Mouse (Mus musculus): Measurements from ENCODE around the gene Crip3. TPM values are rescaled to one million over a fixed set of nuclear protein-coding genes. Genes with fewer than 3 reads are reported as not detected.
A peak's percentile ranks its signal among the peaks of the same experiment; 100 is the strongest.

Gene Crip3
- polyA plus RNA-seq, 1 experiment from 2014 or later, result 37.5 TPM

DNA sequence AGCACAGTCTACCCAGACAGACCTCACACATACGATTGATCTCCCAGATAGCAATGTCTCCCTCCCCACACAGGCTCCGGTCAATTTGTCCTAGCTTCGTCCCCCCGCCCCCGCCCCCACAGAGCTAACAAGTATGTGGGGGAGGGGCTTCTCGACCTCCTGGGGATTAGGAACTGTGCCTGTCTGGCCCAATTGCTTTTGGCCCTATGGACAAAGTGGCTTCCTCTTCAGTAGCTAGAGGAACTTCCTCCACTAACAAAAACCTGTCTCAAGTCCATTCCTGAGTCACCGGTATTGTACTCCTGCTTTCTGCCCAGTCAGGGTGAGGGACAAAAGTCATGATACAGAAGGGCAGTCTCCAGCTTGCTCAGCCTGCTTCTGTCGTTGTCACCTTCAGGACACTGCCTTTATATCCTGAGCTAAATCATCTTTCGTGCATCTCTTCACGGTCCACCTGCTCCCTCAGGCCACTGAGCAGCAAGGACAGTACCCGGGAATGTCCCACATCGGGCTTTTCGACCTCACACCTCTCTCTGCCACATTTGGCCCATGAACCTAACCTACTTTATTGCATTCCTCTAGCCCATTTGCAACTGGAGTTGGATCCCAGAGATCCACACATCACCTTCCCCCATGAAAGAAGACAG is 24.7 kb downstream of the Crip3 start:
- Histone ChIP-seq H3K36me3 (ENCODE audit: control insufficient read depth, insufficient read depth) (no peaks in the 10 kb centered on the region), H3K9ac (ENCODE audit: low read length) (no peak overlapping the region), H3K4me2 (ENCODE audit: low read depth, low read length) (no peak overlapping the region), H3K27ac (ENCODE audit: low read length) (no peak overlapping the region), H3K9me3 (replicated peaks; ENCODE audit: control insufficient read depth, low read length) (no peaks in the 10 kb centered on the region), H3K27me3 (ENCODE audit: control insufficient read depth, insufficient read depth, low read length) (peaks cover 42% of the 10 kb centered on the region), H3K4me3 (ENCODE audit: low read length) (no peak overlapping the region), H3K4me1 (ENCODE audit: control insufficient read depth, insufficient read depth, low read length) (peaks cover 23% of the 10 kb centered on the region)
- ATAC-seq (replicated peaks; ENCODE audit: extremely low read depth, insufficient read depth, low FRiP score), result no peak
- 17% methylated on average over 13 of the region's 13 CpGs for WGBS

- 3% methylated on average over 26 of the region's 26 CpGs for WGBS
- peak overlapping the region; percentile 47; the same call in 1 of the 2 replicates for H3K9ac ChIP-seq (ENCODE audit: low read length)
- peaks cover 42% of the 10 kb centered on the region for H3K27me3 ChIP-seq (ENCODE audit: control insufficient read depth, insufficient read depth, low read length)
These were observed 25.3 kb downstream of the Crip3 start for GRCm38 (mm10) chr17:46453970-46454411.

GRCm38 (mm10) chr17:46454539-46454938 is 25.8 kb downstream of the Crip3 start:
- peak overlapping the region; percentile 60 for H3K9ac ChIP-seq (ENCODE audit: low read length)

More at GRCm38 (mm10) chr17:46453970-46454411, 25.3 kb downstream of the Crip3 start:
- Histone ChIP-seq H3K36me3 (ENCODE audit: control insufficient read depth, insufficient read depth) (no peaks in the 10 kb centered on the region), H3K4me1 (ENCODE audit: control insufficient read depth, insufficient read depth, low read length) (peaks cover 26% of the 10 kb centered on the region), H3K27ac (ENCODE audit: low read length) (no peak overlapping the region), H3K4me2 (ENCODE audit: low read depth, low read length) (peak overlapping the region; percentile 80), H3K9me3 (replicated peaks; ENCODE audit: control insufficient read depth, low read length) (no peaks in the 10 kb centered on the region), H3K4me3 (ENCODE audit: low read length) (peak overlapping the region; percentile 51)
- no peak for ATAC-seq (replicated peaks; ENCODE audit: extremely low read depth, insufficient read depth, low FRiP score)

GRCm38 (mm10) chr17:46455110-46455691 is 26.5 kb downstream of the Crip3 start:
- Histone ChIP-seq H3K4me2 (ENCODE audit: low read depth, low read length) (peak overlapping the region; percentile 80), H3K9ac (ENCODE audit: low read length) (peak overlapping the region; percentile 60), H3K4me3 (ENCODE audit: low read length) (peak overlapping the region; percentile 51), H3K27me3 (ENCODE audit: control insufficient read depth, insufficient read depth, low read length) (peaks cover 51% of the 10 kb centered on the region), H3K4me1 (ENCODE audit: control insufficient read depth, insufficient read depth, low read length) (peaks cover 26% of the 10 kb centered on the region), H3K9me3 (replicated peaks; ENCODE audit: control insufficient read depth, low read length) (no peaks in the 10 kb centered on the region), H3K36me3 (ENCODE audit: control insufficient read depth, insufficient read depth) (no peaks in the 10 kb centered on the region), H3K27ac (ENCODE audit: low read length) (no peak overlapping the region)
- ATAC-seq (replicated peaks; ENCODE audit: extremely low read depth, insufficient read depth, low FRiP score), result no peak
- WGBS, result 1% methylated on average over 33 of the region's 33 CpGs

More at GRCm38 (mm10) chr17:46454539-46454938, 25.8 kb downstream of the Crip3 start:
- Histone ChIP-seq H3K4me1 (ENCODE audit: control insufficient read depth, insufficient read depth, low read length) (peaks cover 26% of the 10 kb centered on the region), H3K36me3 (ENCODE audit: control insufficient read depth, insufficient read depth) (no peaks in the 10 kb centered on the region), H3K4me3 (ENCODE audit: low read length) (peak overlapping the region; percentile 51), H3K4me2 (ENCODE audit: low read depth, low read length) (peak overlapping the region; percentile 80), H3K27ac (ENCODE audit: low read length) (no peak overlapping the region), H3K27me3 (ENCODE audit: control insufficient read depth, insufficient read depth, low read length) (peaks cover 44% of the 10 kb centered on the region), H3K9me3 (replicated peaks; ENCODE audit: control insufficient read depth, low read length) (no peaks in the 10 kb centered on the region)
- 3% methylated on average over 9 of the region's 9 CpGs for WGBS
- no peak for ATAC-seq (replicated peaks; ENCODE audit: extremely low read depth, insufficient read depth, low FRiP score)

GRCm38 (mm10) chr17:46457791-46458190 is 29.1 kb downstream of the Crip3 start:
- no peak overlapping the region for H3K4me3 ChIP-seq (ENCODE audit: low read length)
- H3K4me2 ChIP-seq (ENCODE audit: low read depth, low read length), result peak overlapping the region; percentile 6; the same call in 1 of the 2 replicates
- peak overlapping the region; percentile 68 for H3K27ac ChIP-seq (ENCODE audit: low read length)
- H3K27me3 ChIP-seq (ENCODE audit: control insufficient read depth, insufficient read depth, low read length), result peaks cover 54% of the 10 kb centered on the region
- 14% methylated on average over 10 of the region's 10 CpGs for WGBS
- H3K9me3 ChIP-seq (replicated peaks; ENCODE audit: control insufficient read depth, low read length), result no peaks in the 10 kb centered on the region
- no peaks in the 10 kb centered on the region for H3K36me3 ChIP-seq (ENCODE audit: control insufficient read depth, insufficient read depth)
- peaks cover 38% of the 10 kb centered on the region for H3K4me1 ChIP-seq (ENCODE audit: control insufficient read depth, insufficient read depth, low read length)
- no peak for ATAC-seq (replicated peaks; ENCODE audit: extremely low read depth, insufficient read depth, low FRiP score)
- no peak overlapping the region for H3K9ac ChIP-seq (ENCODE audit: low read length)

DNA sequence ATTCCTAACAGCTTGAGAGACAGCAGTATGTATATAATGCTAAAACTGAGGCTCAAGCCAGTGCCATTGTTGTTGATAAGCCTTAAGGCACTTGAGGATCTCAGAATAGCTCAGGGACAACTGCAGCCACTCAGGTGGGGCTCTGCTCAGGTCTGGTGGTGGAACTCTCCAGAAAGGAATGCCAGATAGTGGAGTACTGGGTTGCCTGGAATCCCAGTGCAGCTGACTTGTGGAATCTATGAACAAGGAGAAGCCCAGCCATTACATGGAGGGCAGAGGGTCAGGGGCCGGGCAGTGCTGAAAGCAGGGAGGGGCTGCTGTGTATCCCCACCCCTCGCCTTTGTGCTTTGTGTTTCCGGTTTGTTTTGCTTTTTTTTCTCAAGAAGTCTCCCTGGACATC is 29.7 kb downstream of the Crip3 start:
- Histone ChIP-seq H3K9me3 (replicated peaks; ENCODE audit: control insufficient read depth, low read length) (no peaks in the 10 kb centered on the region), H3K9ac (ENCODE audit: low read length) (no peak overlapping the region), H3K27me3 (ENCODE audit: control insufficient read depth, insufficient read depth, low read length) (peaks cover 47% of the 10 kb centered on the region), H3K4me2 (ENCODE audit: low read depth, low read length) (peak overlapping the region; percentile 6; the same call in 1 of the 2 replicates), H3K36me3 (ENCODE audit: control insufficient read depth, insufficient read depth) (no peaks in the 10 kb centered on the region), H3K27ac (ENCODE audit: low read length) (peak overlapping the region; percentile 68), H3K4me3 (ENCODE audit: low read length) (no peak overlapping the region), H3K4me1 (ENCODE audit: control insufficient read depth, insufficient read depth, low read length) (peaks cover 38% of the 10 kb centered on the region)
- 7% methylated on average over 3 of the region's 3 CpGs for WGBS
- ATAC-seq (replicated peaks; ENCODE audit: extremely low read depth, insufficient read depth, low FRiP score), result peak; percentile 80

DNA sequence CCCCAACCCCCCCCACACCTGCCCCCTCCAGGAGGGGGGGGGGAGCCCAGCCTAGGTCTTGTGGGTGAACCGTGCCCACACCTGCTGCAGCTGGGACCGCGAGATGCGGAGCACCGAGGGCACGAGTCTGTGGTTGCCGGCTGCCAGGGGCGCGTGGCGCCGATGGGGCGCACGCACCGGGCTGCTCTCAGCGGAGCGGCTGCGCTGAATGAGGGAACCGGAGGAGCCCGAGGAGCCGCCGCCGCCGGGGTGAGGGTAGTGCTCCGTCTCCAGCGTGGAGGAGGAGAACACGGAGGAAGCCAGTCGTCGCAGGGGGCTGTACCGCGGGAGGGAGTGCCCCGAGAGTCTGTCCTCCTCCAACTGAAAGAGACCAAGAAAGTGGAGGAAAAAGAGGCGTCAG is 31.9 kb downstream of the Crip3 start:
- no peak for ATAC-seq (replicated peaks; ENCODE audit: extremely low read depth, insufficient read depth, low FRiP score)
- Histone ChIP-seq H3K9ac (ENCODE audit: low read length) (peak overlapping the region; percentile 57), H3K4me1 (ENCODE audit: control insufficient read depth, insufficient read depth, low read length) (peaks cover 27% of the 10 kb centered on the region), H3K27ac (ENCODE audit: low read length) (no peak overlapping the region), H3K9me3 (replicated peaks; ENCODE audit: control insufficient read depth, low read length) (no peaks in the 10 kb centered on the region), H3K27me3 (ENCODE audit: control insufficient read depth, insufficient read depth, low read length) (peaks cover 35% of the 10 kb centered on the region), H3K4me3 (ENCODE audit: low read length) (peak overlapping the region; percentile 50), H3K36me3 (ENCODE audit: control insufficient read depth, insufficient read depth) (no peaks in the 10 kb centered on the region), H3K4me2 (ENCODE audit: low read depth, low read length) (peak overlapping the region; percentile 64)
- WGBS, result 1% methylated on average over 32 of the region's 32 CpGs

DNA sequence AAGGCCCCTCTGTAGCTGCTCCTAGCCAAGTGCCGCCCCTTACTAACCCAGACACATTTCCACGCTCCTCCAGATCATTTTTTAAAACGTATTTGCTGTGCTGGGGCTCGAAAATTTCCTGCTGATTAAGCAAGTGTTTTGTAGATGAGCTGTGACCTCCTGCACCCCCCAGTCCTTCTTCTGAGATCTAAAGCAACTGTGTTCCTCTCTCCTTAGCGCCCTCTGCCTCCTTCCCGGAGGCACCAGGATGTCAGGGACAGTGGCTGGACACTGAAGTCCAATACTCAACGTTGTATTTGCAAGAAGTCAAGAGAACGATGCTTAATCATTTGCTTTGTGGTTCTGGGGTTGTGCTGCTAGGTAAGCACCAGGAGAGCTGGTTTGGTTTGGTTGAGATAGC is 32.6 kb downstream of the Crip3 start:
- Histone ChIP-seq H3K27ac (ENCODE audit: low read length) (no peak overlapping the region), H3K9ac (ENCODE audit: low read length) (peak overlapping the region; percentile 57), H3K36me3 (ENCODE audit: control insufficient read depth, insufficient read depth) (no peaks in the 10 kb centered on the region), H3K4me2 (ENCODE audit: low read depth, low read length) (peak overlapping the region; percentile 64), H3K4me3 (ENCODE audit: low read length) (peak overlapping the region; percentile 50), H3K27me3 (ENCODE audit: control insufficient read depth, insufficient read depth, low read length) (peaks cover 32% of the 10 kb centered on the region), H3K4me1 (ENCODE audit: control insufficient read depth, insufficient read depth, low read length) (peaks cover 25% of the 10 kb centered on the region), H3K9me3 (replicated peaks; ENCODE audit: control insufficient read depth, low read length) (no peaks in the 10 kb centered on the region)
- WGBS, result 9% methylated on average over 8 of the region's 8 CpGs
- ATAC-seq (replicated peaks; ENCODE audit: extremely low read depth, insufficient read depth, low FRiP score), result no peak

GRCm38 (mm10) chr17:46462226-46462625 is 33.5 kb downstream of the Crip3 start:
- 43% methylated on average over 5 of the region's 5 CpGs for WGBS
- H3K27ac ChIP-seq (ENCODE audit: low read length), result no peak overlapping the region
- H3K4me1 ChIP-seq (ENCODE audit: control insufficient read depth, insufficient read depth, low read length), result peaks cover 25% of the 10 kb centered on the region
- no peaks in the 10 kb centered on the region for H3K9me3 ChIP-seq (replicated peaks; ENCODE audit: control insufficient read depth, low read length)
- H3K36me3 ChIP-seq (ENCODE audit: control insufficient read depth, insufficient read depth), result no peaks in the 10 kb centered on the region
- no peak overlapping the region for H3K4me3 ChIP-seq (ENCODE audit: low read length)
- H3K27me3 ChIP-seq (ENCODE audit: control insufficient read depth, insufficient read depth, low read length), result peaks cover 31% of the 10 kb centered on the region
- no peak overlapping the region for H3K9ac ChIP-seq (ENCODE audit: low read length)
- ATAC-seq (replicated peaks; ENCODE audit: extremely low read depth, insufficient read depth, low FRiP score), result peak; percentile 34; the same call in 1 of the 2 replicates
- no peak overlapping the region for H3K4me2 ChIP-seq (ENCODE audit: low read depth, low read length)
